ENCODE assay signal across 11 mouse cellular contexts in genomic region chr6:108454061-108454891, GRCm38 (mm10).
DNase-seq lines count a peak whose midpoint lies in the region; ATAC-seq and TF ChIP-seq lines count a peak whose summit lies in the region.
"Had no signal": no experiment of that assay in that cellular context is flagged by ENCODE, and none has a peak within 500 bp of the region (broad histone marks: within the 10 kb centered on the region; RNA-seq: fewer than 3 reads in every experiment).

No protein-coding gene starts in this region.

- 70% methylated on average over 16 of the region's 16 CpGs for WGBS in intestine, postnatal 0 days
- WGBS in intestine, embryonic 15.5 days = 69% methylated on average over 16 of the region's 16 CpGs
- 77% methylated on average over 16 of the region's 16 CpGs for WGBS in lung, postnatal 0 days

- H3K4me3 ChIP-seq in intestine, postnatal 0 days (ENCODE audit: low read depth, low read length) = no peak overlapping the region
- no peak overlapping the region for H3K4me3 ChIP-seq in intestine, embryonic 15.5 days (replicated peaks)
- no peak overlapping the region for H3K4me3 ChIP-seq in lung, postnatal 0 days (ENCODE audit: low read depth, low read length)
- H3K4me3 ChIP-seq: embryonic facial prominence, embryonic 12.5 days; lung, embryonic 15.5 days had no signal

- 0 out of 2 replicates have a peak, but pooled peaks cover 4% of the 10 kb centered on the region for H3K36me3 ChIP-seq in intestine, postnatal 0 days (ENCODE audit: control insufficient read depth, insufficient read depth)
- no peaks in the 10 kb centered on the region for H3K36me3 ChIP-seq in intestine, embryonic 15.5 days
- H3K36me3 ChIP-seq in lung, postnatal 0 days (ENCODE audit: insufficient read depth, low read length) = no peaks in the 10 kb centered on the region
- H3K36me3 ChIP-seq: embryonic facial prominence, embryonic 12.5 days; lung, embryonic 15.5 days had no signal

- no peaks in the 10 kb centered on the region for H3K27me3 ChIP-seq in intestine, postnatal 0 days (replicated peaks; ENCODE audit: control insufficient read depth, insufficient read depth, low read length)
- H3K27me3 ChIP-seq in intestine, embryonic 15.5 days (replicated peaks) = no peaks in the 10 kb centered on the region
- no peaks in the 10 kb centered on the region for H3K27me3 ChIP-seq in lung, postnatal 0 days (replicated peaks; ENCODE audit: insufficient read depth, low read length)
- H3K27me3 ChIP-seq: embryonic facial prominence, embryonic 12.5 days; lung, embryonic 15.5 days had no signal

- TF ChIP-seq EP300 in lung, postnatal 0 days (IDR thresholded peaks at IDR 0.05) = no peak

- H3K9ac ChIP-seq in intestine, postnatal 0 days (ENCODE audit: low read depth, low read length) = no peak overlapping the region
- no peak overlapping the region for H3K9ac ChIP-seq in intestine, embryonic 15.5 days
- H3K9ac ChIP-seq in lung, postnatal 0 days (replicated peaks; ENCODE audit: low read depth) = no peak overlapping the region
- H3K9ac ChIP-seq: embryonic facial prominence, embryonic 12.5 days; lung, embryonic 15.5 days had no signal

- H3K4me1 ChIP-seq in intestine, postnatal 0 days (replicated peaks; ENCODE audit: control insufficient read depth, insufficient read depth, low read length) = peaks cover 26% of the 10 kb centered on the region
- H3K4me1 ChIP-seq in intestine, embryonic 15.5 days (replicated peaks) = peaks cover 32% of the 10 kb centered on the region
- peaks cover 13% of the 10 kb centered on the region; the same call in 1 of the 2 replicates for H3K4me1 ChIP-seq in lung, postnatal 0 days (ENCODE audit: insufficient read depth, low read depth, low read length)

- TF ChIP-seq CTCF in intestine, postnatal 0 days (IDR thresholded peaks at IDR 0.05; ENCODE audit: low read depth) = no peak
- TF ChIP-seq CTCF in lung, postnatal 0 days (IDR thresholded peaks at IDR 0.05) = no peak

- no peaks in the 10 kb centered on the region for H3K9me3 ChIP-seq in intestine, postnatal 0 days (ENCODE audit: control insufficient read depth)
- H3K9me3 ChIP-seq in intestine, embryonic 15.5 days = no peaks in the 10 kb centered on the region
- H3K9me3 ChIP-seq in lung, postnatal 0 days (ENCODE audit: low read length) = no peaks in the 10 kb centered on the region
- H3K9me3 ChIP-seq: embryonic facial prominence, embryonic 12.5 days; lung, embryonic 15.5 days had no signal

- no peak for ATAC-seq in intestine, postnatal 0 days
- ATAC-seq in intestine, embryonic 15.5 days = no peak
- no peak for ATAC-seq in lung, postnatal 0 days

- intact Hi-C loops in left cerebral cortex, postnatal 36 days (cut with DNase I) = loop anchor here (2.0 kb wide), 1 partner anchor 19 kb away; no protein-coding TSS in a partner anchor

- peak overlapping the region; percentile 54 for H3K27ac ChIP-seq in intestine, postnatal 0 days (ENCODE audit: low read depth, low read length)
- no peak overlapping the region for H3K27ac ChIP-seq in intestine, embryonic 15.5 days
- H3K27ac ChIP-seq in lung, postnatal 0 days (ENCODE audit: low read length) = no peak overlapping the region
- H3K27ac ChIP-seq: embryonic facial prominence, embryonic 12.5 days; lung, embryonic 15.5 days had no signal

- peak; percentile 89 for DNase-seq in brain, adult 2 months (ENCODE audit: low read depth, low spot score)
- DNase-seq in frontal cortex, postnatal 14 days (ENCODE audit: low spot score in 2 of 2) = peak; percentile 33 to 61
- DNase-seq in left cerebral cortex, postnatal 36 days (ENCODE audit: low spot score in 2 of 2) = peak; percentile 76 to 77
- DNase-seq in cerebellum, adult 9-10 months = no peak
- no peak for DNase-seq in lung, postnatal 0 days (ENCODE audit: low spot score)
- DNase-seq in urinary bladder, adult 18-20 months (ENCODE audit: low spot score in 2 of 2) = no peak
- DNase-seq: thymus, adult 2 months had no signal

- no peak overlapping the region for H3K4me2 ChIP-seq in intestine, postnatal 0 days (replicated peaks; ENCODE audit: low read depth)
- H3K4me2 ChIP-seq in intestine, embryonic 15.5 days (replicated peaks) = no peak overlapping the region
- no peak overlapping the region for H3K4me2 ChIP-seq in lung, postnatal 0 days (replicated peaks; ENCODE audit: low read depth, low read length)
- H3K4me2 ChIP-seq: embryonic facial prominence, embryonic 12.5 days; lung, embryonic 15.5 days had no signal

Comparison
In these comparisons a context has a peak if more than half of its experiments do, and no peak if none do; other contexts are left out.
1. DNase-seq: peak in brain, adult 2 months (single experiment), frontal cortex, postnatal 14 days (2 of 2) and left cerebral cortex, postnatal 36 days (2 of 2); none in cerebellum, adult 9-10 months (single experiment), lung, postnatal 0 days (single experiment) and urinary bladder, adult 18-20 months (0 of 2).